Mouse (Mus musculus) bone marrow macrophage, adult 2 months (primary cell): ENCODE data around the gene Gm20388. TPM values are rescaled to one million over a fixed set of nuclear protein-coding genes. Genes with fewer than 3 reads are reported as not detected.
A peak's percentile ranks its signal among the peaks of the same experiment; 100 is the strongest.

Source experiments
- H3K27ac ChIP-seq: 2 replicates; pipeline ENCODE4 v1.5.1; 2012; ENCODE audit warnings: low read depth, low read length; ENCODE audit not compliant: insufficient read depth
- H3K4me1 ChIP-seq: 2 replicates; pipeline ENCODE4 v1.6.1; 2012; ENCODE audit warnings: low read length; ENCODE audit not compliant: control insufficient read depth, insufficient read depth
- H3K4me3 ChIP-seq: 2 replicates; pipeline ENCODE4 v1.5.1; 2012; ENCODE audit warnings: mild to moderate bottlenecking, low read length, moderate library complexity; ENCODE audit not compliant: insufficient read depth
- CTCF ChIP-seq: IDR thresholded peaks from 2 replicates; pipeline ENCODE4 v1.5.1; 2012; ENCODE audit warnings: low read depth, mild to moderate bottlenecking, low read length, moderate library complexity
- POLR2A ChIP-seq: IDR thresholded peaks from 2 replicates; pipeline ENCODE4 v1.6.1; 2012; ENCODE audit warnings: mild to moderate bottlenecking, low read depth, low read length, borderline replicate concordance
- polyA plus RNA-seq: library from polyadenylated mRNA; stranded (reverse); fragments of >200 nt; gene quantifications from 2 replicates; pipeline ENCODE4 v1.2.4, GENCODE M21; 2012; ENCODE audit not compliant: missing spikeins, insufficient read depth, insufficient read length

Gm20388 gene
- polyA plus RNA-seq, 1 experiment = 32.7 TPM

DNA sequence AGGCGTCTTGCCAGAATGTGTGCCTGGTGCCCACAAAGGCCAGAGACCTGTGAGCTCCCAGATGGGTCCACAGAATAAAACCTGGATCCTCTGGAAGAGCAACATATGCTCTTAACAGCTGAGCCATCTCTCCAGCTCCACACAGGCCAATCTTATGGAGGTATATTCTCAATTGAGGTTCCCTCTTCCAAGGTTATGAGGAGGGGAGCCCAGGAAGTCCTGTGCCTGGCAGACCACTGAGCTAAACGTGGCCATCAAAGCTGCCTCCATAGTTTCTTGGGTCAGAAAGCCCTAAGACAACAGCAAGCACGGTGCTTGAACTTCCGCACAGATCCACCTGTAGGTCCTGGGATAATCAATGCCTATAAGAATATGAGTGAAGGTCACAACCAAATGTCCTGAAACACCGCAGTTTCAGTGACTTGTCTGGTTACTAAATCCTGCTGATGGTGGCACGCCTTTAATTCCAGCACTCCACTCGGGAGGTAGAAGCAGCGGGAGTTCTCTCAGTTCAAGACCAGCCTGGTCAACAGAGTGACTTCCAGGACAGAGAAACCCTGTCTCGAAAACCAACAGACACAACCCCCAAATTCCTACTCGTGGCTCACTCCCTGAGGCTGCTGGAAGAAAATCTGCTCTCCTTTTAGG lies 1917.9 kb downstream of the Gm20388 start:
- H3K4me1 ChIP-seq = peaks cover 20% of the 10 kb centered on the region
- no peak for TF ChIP-seq POLR2A
- TF ChIP-seq CTCF = no peak
- H3K27ac ChIP-seq = no peak overlapping the region
- peak overlapping the region; percentile 87 for H3K4me3 ChIP-seq

DNA sequence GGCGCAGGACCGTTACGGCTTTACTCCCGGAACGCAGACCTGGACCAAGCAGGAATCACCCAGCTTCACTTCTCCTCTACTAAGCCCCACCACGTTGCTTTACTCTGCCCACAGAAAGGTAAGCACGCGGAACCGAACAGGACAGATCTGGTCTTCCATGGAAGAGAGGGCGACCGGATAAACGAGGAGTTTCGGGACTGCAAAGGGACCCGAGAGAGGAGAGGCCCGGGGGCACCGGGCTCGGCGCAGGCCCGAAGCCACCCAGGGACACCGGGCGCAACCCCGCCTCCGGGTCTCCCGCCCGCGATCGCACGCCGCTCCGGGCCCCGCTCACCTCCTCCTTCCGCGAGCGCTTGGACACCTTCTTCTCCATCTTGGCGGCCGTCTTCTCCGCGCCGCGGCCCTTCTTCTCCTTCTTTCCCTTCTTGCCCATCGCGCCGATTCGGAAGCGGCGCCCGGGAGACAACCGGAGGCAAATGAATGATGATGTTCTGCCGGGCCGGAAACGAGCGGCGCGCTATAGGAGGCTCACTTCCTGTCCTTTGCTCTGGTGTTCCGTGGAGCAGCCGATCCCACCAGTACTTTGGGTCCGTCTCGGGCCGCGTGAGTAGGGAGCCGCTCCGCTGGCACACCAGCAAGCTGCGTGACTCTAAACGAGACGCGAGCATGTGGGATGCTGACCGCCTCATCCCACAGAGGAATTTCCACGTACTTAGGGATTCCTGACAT lies 1918.6 kb downstream of the Gm20388 start, which contains the start of gene Klhdc4:
TSS of gene Klhdc4 (minus strand) at position 522 of the 729 bp plus-strand sequence.
- peaks cover 20% of the 10 kb centered on the region for H3K4me1 ChIP-seq
- H3K27ac ChIP-seq = peak within 1 kb of the TSS; percentile 20; the same call in 1 of the 2 replicates
- peak within 1 kb of the TSS; percentile 87 for H3K4me3 ChIP-seq
- no peak for TF ChIP-seq POLR2A
- no peak for TF ChIP-seq CTCF

DNA sequence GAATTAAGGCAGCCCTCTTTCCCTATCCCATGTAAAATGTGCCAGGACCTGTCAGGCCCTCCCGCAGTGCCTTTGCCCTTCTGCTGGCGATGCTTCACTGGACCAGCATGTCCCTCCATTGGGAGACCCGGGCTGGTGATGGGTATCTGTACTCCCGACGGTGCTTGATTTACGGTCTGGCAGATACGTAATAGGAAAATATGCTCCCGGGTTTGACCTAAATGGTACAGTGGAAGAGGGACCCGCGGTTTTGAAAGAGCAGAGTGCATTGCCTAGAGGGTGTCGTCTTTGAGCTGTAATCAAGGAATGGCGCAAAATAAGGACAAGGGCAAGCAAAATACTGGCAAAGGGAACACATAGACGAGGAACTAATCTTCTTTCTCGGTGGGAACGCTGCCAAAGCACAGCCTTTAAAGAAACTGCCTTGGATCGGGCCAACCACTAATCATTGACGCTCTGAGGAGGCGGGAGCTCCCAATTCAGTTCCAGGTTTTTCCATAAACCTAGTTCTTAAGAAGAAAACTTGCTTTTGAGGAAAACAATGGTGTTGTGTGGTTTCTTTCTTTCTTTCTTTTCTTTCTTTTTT lies 1919.2 kb downstream of the Gm20388 start:
- TF ChIP-seq CTCF (no peak), POLR2A (no peak)
- Histone ChIP-seq H3K4me1 (peaks cover 20% of the 10 kb centered on the region), H3K27ac (peak overlapping the region; percentile 20; the same call in 1 of the 2 replicates), H3K4me3 (peak overlapping the region; percentile 87)

DNA sequence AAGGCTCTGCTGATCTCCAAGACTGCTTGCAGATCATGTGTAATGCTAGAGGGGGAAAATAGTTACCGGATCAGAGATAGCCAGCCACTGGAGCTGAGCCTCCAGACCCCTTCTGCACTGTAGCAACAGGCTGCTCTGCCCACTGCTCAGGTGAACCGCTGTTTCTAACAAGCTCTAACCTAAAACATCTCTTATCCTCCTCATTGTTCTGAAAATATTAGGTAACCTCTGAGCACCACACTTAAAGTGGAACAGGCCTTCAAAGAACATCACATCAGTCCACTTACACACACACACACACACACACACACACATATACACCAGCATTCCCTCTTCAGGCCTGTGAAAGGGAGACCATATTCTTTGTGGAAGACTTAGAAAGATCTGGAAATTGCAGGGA lies 1921.4 kb downstream of the Gm20388 start:
- Histone ChIP-seq H3K4me1 (peaks cover 20% of the 10 kb centered on the region), H3K4me3 (0 out of 2 replicates have a peak overlapping the region, but pooled peaks have one; percentile 8), H3K27ac (peak overlapping the region; percentile 91)
- TF ChIP-seq POLR2A (no peak), CTCF (no peak)

DNA sequence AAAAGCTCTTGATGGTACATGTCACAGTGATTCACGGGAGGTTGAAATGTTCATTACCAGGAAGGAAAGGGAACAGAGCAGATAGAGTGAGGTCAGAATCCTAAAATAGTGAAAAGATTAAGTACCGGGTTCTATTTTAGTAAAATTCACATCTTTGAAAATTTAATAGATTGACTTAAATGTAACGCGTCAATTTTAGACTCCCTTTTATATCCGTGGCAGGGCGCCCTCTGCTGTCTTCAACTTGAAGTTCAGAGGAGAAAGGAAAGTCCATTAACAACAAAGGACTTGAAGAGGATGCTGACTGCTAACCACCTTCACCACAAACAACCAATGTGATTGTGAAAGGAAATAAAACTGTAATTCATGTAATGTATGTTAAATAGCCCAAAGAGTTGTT lies 1921.9 kb downstream of the Gm20388 start:
- H3K4me3 ChIP-seq = 0 out of 2 replicates have a peak overlapping the region, but pooled peaks have one; percentile 8
- TF ChIP-seq POLR2A = no peak
- no peak for TF ChIP-seq CTCF
- H3K4me1 ChIP-seq = peaks cover 20% of the 10 kb centered on the region
- H3K27ac ChIP-seq = peak overlapping the region; percentile 91

DNA sequence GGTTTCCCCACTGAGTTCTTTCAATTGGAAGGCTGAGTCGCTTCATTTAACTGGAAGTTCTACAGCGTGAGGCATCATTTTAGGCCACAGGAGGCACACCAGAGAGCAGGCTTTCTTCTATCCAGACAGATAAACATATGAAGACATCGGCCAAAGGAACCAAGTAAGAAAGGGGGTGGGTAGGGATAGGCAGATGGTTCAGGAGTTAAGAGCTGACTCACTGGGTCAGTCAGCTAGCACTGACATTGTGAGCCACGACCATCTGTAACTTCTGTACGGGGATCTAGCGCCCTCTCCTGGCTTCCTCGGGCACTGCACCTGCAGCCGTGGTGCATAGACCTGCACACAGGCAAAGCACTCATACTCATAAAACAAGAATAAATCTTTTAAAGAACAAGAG lies 1930.6 kb downstream of the Gm20388 start:
- no peak overlapping the region for H3K27ac ChIP-seq

DNA sequence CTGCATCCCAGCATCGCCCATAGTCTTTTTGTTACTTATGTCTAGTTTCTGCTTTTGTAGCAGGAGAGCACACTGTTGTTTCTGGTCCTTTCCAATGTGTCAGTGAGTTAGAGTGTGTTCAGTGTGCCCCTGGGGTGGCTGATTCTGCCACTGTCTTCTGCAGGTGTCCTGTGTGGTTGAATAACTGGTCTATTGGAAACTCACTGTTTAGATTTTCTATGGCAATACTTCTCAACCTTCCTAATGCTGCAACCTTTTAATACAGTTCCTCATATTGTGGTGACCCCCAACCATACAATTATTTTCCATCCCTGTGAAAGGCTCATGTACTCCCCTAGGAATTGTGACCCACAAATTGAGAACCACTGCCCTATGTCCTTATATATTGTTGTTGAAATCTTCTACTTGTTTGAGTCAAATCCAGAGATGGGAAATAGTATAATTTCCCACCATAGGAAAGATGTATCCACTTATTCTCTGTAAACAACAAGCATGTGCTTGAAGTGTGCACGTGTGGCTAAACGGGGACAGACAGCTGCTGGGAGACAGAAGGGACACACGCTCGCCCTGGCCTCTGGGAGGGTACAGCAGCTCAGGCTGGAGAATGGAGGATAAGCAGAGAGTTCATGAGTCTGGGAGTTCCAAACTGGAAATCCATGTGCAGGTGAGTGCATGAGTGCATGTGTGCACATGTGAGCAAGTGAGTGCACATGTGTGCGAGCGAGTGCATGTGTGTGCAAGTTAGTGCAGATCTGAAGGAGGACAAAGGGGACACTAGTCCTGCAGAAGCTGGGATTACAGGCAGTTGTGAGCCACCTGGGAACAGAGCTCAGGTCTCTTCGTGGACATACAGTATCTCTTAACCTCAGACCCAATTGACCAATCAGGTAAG lies 1931.7 kb downstream of the Gm20388 start:
- Histone ChIP-seq H3K27ac (no peak overlapping the region), H3K4me3 (no peak overlapping the region), H3K4me1 (peaks cover 2% of the 10 kb centered on the region; the same call in 1 of the 2 replicates)
- TF ChIP-seq POLR2A (no peak), CTCF (no peak)

More for the DNA sequence above, 1930.6 kb downstream of the Gm20388 start:
- Histone ChIP-seq H3K4me1 (no peaks in the 10 kb centered on the region; the same call in 1 of the 2 replicates), H3K4me3 (no peak overlapping the region)
- TF ChIP-seq CTCF (peak; percentile 71), POLR2A (no peak)

DNA sequence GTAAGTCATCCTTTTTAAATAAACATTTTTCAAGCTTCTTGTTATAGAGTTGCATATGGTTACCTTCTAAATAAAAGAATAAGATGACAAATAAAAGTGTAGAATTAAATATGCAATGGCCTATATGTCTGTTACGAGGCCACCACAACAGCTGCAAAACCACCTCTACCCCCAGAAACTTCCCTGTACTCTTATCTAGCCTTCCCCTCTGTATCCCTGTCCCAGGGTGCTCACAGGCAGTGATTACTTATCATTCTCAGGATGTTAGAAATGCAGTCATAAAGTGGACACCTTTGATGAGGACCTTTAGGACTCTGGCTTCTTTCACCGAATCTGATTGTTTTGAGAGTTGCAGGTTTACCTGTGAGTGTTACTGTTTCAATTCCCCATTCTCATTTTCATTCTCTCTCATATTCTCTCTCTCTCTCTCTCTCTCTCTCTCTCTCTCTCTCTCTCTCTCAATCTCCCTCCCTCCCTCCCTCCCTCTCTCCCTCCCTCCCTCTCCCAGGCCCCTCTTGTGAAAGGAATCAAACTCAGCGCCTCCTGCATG lies 1932.6 kb downstream of the Gm20388 start:
- TF ChIP-seq POLR2A = no peak
- Histone ChIP-seq H3K4me1 (peaks cover 6% of the 10 kb centered on the region; the same call in 1 of the 2 replicates), H3K4me3 (no peak overlapping the region), H3K27ac (no peak overlapping the region)

DNA sequence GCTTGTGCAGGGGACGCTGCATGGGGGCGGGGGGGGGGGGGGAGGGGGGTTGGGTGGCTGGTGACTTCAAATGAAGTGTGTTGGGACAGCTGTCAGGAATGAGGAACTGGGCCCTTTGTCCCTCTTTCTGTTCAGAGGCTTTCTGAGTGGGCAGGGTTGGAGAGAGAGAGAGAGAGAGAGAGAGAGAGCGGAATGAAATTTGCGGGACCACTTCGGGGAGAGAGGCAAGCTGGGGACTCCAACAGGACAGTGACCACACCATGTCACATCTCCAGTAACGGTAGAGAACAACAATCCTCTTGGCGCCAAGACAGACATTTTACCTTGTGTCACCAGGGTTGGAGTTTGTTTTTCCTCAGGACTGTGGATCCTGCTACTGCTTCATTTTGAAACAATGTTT lies 1934.1 kb downstream of the Gm20388 start:
- peaks cover 9% of the 10 kb centered on the region; the same call in 1 of the 2 replicates for H3K4me1 ChIP-seq
- TF ChIP-seq CTCF = no peak
- TF ChIP-seq POLR2A = no peak
- no peak overlapping the region for H3K4me3 ChIP-seq
- no peak overlapping the region for H3K27ac ChIP-seq
